9 mouse cellular contexts compared by ENCODE assay signal in the genomic region with DNA sequence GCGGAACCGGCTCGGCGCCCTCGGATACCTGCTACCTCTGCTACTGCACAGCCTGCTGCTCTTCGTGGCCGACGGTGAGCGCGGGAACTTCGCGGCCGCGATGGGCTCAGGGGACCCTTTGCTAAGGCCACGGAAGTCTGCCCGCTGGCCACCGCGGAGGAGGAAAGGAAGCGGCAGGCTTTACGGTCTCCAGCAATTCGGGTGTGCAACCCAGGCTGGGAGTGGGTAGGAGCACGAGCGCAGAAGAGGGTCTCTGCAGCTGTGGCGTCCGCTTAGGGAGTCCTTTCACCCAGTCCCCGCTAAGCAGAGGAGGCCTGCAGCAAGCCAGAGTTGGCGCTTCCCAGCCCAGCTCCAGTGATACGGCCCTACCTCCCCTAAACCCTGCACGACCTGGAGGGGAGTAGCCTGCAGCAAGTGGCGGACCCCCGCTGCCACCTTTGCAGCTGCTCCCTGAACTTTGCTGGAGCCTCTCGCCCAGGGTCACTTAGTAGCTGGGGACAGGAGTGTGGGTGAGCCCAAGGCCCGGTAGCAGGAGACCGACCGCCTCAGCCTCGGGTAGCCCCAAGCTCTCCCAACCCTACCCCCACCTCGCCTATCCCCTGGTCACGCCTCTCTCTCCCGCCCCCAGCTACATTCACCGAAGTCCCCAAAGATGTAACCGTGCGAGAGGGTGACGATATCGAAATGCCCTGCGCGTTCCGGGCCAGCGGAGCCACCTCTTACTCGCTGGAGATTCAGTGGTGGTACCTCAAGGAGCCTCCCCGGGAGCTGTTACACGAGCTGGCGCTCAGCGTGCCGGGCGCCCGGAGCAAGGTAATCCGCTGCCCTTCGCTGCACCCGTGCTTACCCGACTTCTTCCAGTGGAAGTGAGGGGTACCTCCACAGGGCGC. TPM values are rescaled to one million over a fixed set of nuclear protein-coding genes. Genes with fewer than 3 reads are reported as not detected.
DNase-seq lines count a peak whose midpoint lies in the region; ATAC-seq and TF ChIP-seq lines count a peak whose summit lies in the region.
"Had no signal": no experiment of that assay in that cellular context is flagged by ENCODE, and none has a peak within 500 bp of the region (broad histone marks: within the 10 kb centered on the region; RNA-seq: fewer than 3 reads in every experiment).

No protein-coding gene starts in this region.

- H3K4me2 ChIP-seq in hindbrain, embryonic 14.5 days (replicated peaks): peak overlapping the region; percentile 71
- 0 out of 2 replicates have a peak overlapping the region, but pooled peaks have one; percentile 18 for H3K4me2 ChIP-seq in liver, embryonic 15.5 days
- peak overlapping the region; percentile 92 for H3K4me2 ChIP-seq in stomach, embryonic 15.5 days

- no peak for TF ChIP-seq POLR2A in cerebellum, adult 2 months (IDR thresholded peaks at IDR 0.05; ENCODE audit: borderline replicate concordance, insufficient read depth, low read length)

- no peaks in the 10 kb centered on the region; the same call in 1 of the 2 replicates for H3K27me3 ChIP-seq in cerebellum, adult 2 months (ENCODE audit: control insufficient read depth, insufficient read depth, low read length)
- H3K27me3 ChIP-seq in hindbrain, embryonic 14.5 days (ENCODE audit: control insufficient read depth, insufficient read depth, low read length): peaks cover 10% of the 10 kb centered on the region; the same call in 1 of the 2 replicates
- peaks cover 71% of the 10 kb centered on the region for H3K27me3 ChIP-seq in liver, embryonic 15.5 days
- H3K27me3 ChIP-seq in stomach, embryonic 15.5 days (replicated peaks): peaks cover 70% of the 10 kb centered on the region

- peak in 1 of 2 experiments; percentile 12 for DNase-seq in cerebellum, adult 2 months
- no peak for DNase-seq in cerebellum, adult 11 months
- peak; percentile 15 for DNase-seq in ovary, postnatal 10 days (ENCODE audit: low spot score)
- no peak for DNase-seq in ovary, postnatal 14 days (ENCODE audit: low spot score)
- peak; percentile 42 for DNase-seq in hindbrain, embryonic 14.5 days (ENCODE audit: low spot score)
- no peak for DNase-seq in urinary bladder, adult 2 months (ENCODE audit: low spot score)

- no peak for TF ChIP-seq CTCF in cerebellum, adult 2 months (IDR thresholded peaks at IDR 0.05; ENCODE audit: borderline replicate concordance, insufficient read depth, low read depth, low read length)

- under 1% methylated on average over 61 of the region's 61 CpGs for WGBS in cerebellum, adult 2 months
- under 1% methylated on average over 59 of the region's 61 CpGs for WGBS in hindbrain, embryonic 14.5 days
- WGBS in liver, embryonic 15.5 days (ENCODE audit: insufficient replicate concordance): 2% methylated on average over 60 of the region's 61 CpGs
- WGBS in stomach, embryonic 15.5 days: under 1% methylated on average over 61 of the region's 61 CpGs

- H3K4me1 ChIP-seq in cerebellum, adult 2 months (ENCODE audit: control insufficient read depth, insufficient read depth, low read length): no peaks in the 10 kb centered on the region
- peaks cover 21% of the 10 kb centered on the region for H3K4me1 ChIP-seq in hindbrain, embryonic 14.5 days (replicated peaks; ENCODE audit: control insufficient read depth, insufficient read depth, low read length)
- H3K4me1 ChIP-seq in liver, embryonic 15.5 days (replicated peaks): no peaks in the 10 kb centered on the region
- peaks cover 17% of the 10 kb centered on the region; the same call in 1 of the 2 replicates for H3K4me1 ChIP-seq in stomach, embryonic 15.5 days

- H3K36me3 ChIP-seq in hindbrain, embryonic 14.5 days (replicated peaks; ENCODE audit: control insufficient read depth, insufficient read depth): no peaks in the 10 kb centered on the region
- no peaks in the 10 kb centered on the region for H3K36me3 ChIP-seq in liver, embryonic 15.5 days (replicated peaks)
- no peaks in the 10 kb centered on the region for H3K36me3 ChIP-seq in stomach, embryonic 15.5 days

- H3K9me3 ChIP-seq in hindbrain, embryonic 14.5 days (ENCODE audit: control insufficient read depth, low read length): no peaks in the 10 kb centered on the region
- no peaks in the 10 kb centered on the region for H3K9me3 ChIP-seq in liver, embryonic 15.5 days (replicated peaks)
- H3K9me3 ChIP-seq in stomach, embryonic 15.5 days: no peaks in the 10 kb centered on the region

- peak; percentile 28 for ATAC-seq in hindbrain, embryonic 14.5 days (ENCODE audit: low FRiP score)
- no peak for ATAC-seq in liver, embryonic 15.5 days (ENCODE audit: insufficient read depth)
- no peak for ATAC-seq in stomach, embryonic 15.5 days (ENCODE audit: insufficient read depth, low FRiP score, low read depth)

- peak overlapping the region; percentile 89 for H3K9ac ChIP-seq in hindbrain, embryonic 14.5 days
- H3K9ac ChIP-seq in liver, embryonic 15.5 days: no peak overlapping the region
- no peak overlapping the region for H3K9ac ChIP-seq in stomach, embryonic 15.5 days

- H3K27ac ChIP-seq in cerebellum, adult 2 months (ENCODE audit: insufficient read depth, low read length): no peak overlapping the region
- H3K27ac ChIP-seq in hindbrain, embryonic 14.5 days: peak overlapping the region; percentile 27
- no peak overlapping the region for H3K27ac ChIP-seq in liver, embryonic 15.5 days (replicated peaks)
- H3K27ac ChIP-seq in stomach, embryonic 15.5 days: no peak overlapping the region
- H3K27ac ChIP-seq: macrophage had no signal

- H3K4me3 ChIP-seq in cerebellum, adult 2 months (replicated peaks; ENCODE audit: insufficient read depth, low read depth, low read length): peak overlapping the region; percentile 25
- peak overlapping the region; percentile 48 for H3K4me3 ChIP-seq in hindbrain, embryonic 14.5 days (replicated peaks; ENCODE audit: low read length)
- H3K4me3 ChIP-seq in liver, embryonic 15.5 days (replicated peaks): 0 out of 2 replicates have a peak overlapping the region, but pooled peaks have one; percentile 2
- H3K4me3 ChIP-seq in stomach, embryonic 15.5 days (replicated peaks): peak overlapping the region; percentile 45

RNA-seq across cellular contexts. Expression of a gene that starts 1.5 kb away (rescaled TPM):
- 25.0 and 32.9 TPM in 2 replicates for polyA plus RNA-seq in cerebellum, adult 2 months (2012; rRNA removed)
- polyA plus RNA-seq in hindbrain, embryonic 14.5 days (2014; fragmentation: Nextera tagmentation; extraction: Ambion mirVana): 39.1 and 41.4 TPM in 2 replicates
- polyA plus RNA-seq in liver, embryonic 15.5 days (2015; fragmentation: Nextera tagmentation; extraction: Ambion mirVana): not detected in 2 replicates
- polyA plus RNA-seq in stomach, embryonic 15.5 days (2015; fragmentation: Nextera tagmentation; extraction: Ambion mirVana): 0.46 and 1.2 TPM in 2 replicates
- 1.5 and 2.7 TPM in 2 replicates for polyA plus RNA-seq in urinary bladder, adult 2 months (2012; rRNA removed)
- polyA plus RNA-seq: macrophage had no signal

Comparison
In these comparisons a context has a peak if more than half of its experiments do, and no peak if none do; other contexts are left out.
1. DNase-seq: peak in ovary, postnatal 10 days (single experiment) and hindbrain, embryonic 14.5 days (single experiment); none in cerebellum, adult 11 months (single experiment), ovary, postnatal 14 days (single experiment) and urinary bladder, adult 2 months (single experiment).
2. H3K4me2 ChIP-seq: peak in every context shown above with its lines; median percentile 92 in stomach, embryonic 15.5 days; 71 in hindbrain, embryonic 14.5 days; 18 in liver, embryonic 15.5 days.
3. Peak in every context shown above with its lines, with median percentiles within 50 percentile points of each other: H3K4me3 ChIP-seq.